Mouse (Mus musculus) midbrain, embryonic 10.5 days (tissue): ENCODE measurements around the gene Chil4. TPM values are rescaled to one million over a fixed set of nuclear protein-coding genes. Genes with fewer than 3 reads are reported as not detected.

Source experiments
- polyA plus RNA-seq: library from polyadenylated mRNA; unstranded; fragments of >200 nt; fragmentation: Nextera tagmentation; extraction: Ambion mirVana; gene quantifications from 2 replicates; pipeline ENCODE4 v1.2.1, GENCODE M21; 2016

Chil4 gene
- polyA plus RNA-seq, 1 experiment from 2014 or later: not detected

Other genes starting within 250 kb of the Chil4 start
- gene Ovgp1, start 245.8 kb downstream of the Chil4 start, polyA plus RNA-seq: 1.3 and 2.0 TPM in 2 replicates
- 0.91 TPM in 1 of 2 replicates, not detected in the other for gene Pifo, start 204.9 kb downstream of the Chil4 start, polyA plus RNA-seq
- gene Chil5, start 186.7 kb downstream of the Chil4 start, polyA plus RNA-seq: not detected in 2 replicates
- gene Chia1, start 106.3 kb downstream of the Chil4 start, polyA plus RNA-seq: 0.11 TPM in 1 of 2 replicates, not detected in the other
- not detected in 2 replicates for gene Chil3, start 51.9 kb downstream of the Chil4 start, polyA plus RNA-seq
- gene Chil6, start 186.7 kb upstream of the Chil4 start, polyA plus RNA-seq: not detected in 2 replicates